Mouse (Mus musculus) inflammation-experienced regulatory T-cells, adult 6 months (primary cell): ENCODE data around the gene Pgbd5. TPM values are rescaled to one million over a fixed set of nuclear protein-coding genes. Genes with fewer than 3 reads are reported as not detected.

Experiments
- ATAC-seq: one replicate; pipeline ENCODE4 v1.8.0; 2017
- polyA plus RNA-seq, 3 experiments: library from polyadenylated mRNA; unstranded; fragments of 100-300 nt; shearing (Covaris generic); gene quantifications; one replicate each; pipeline ENCODE4 v1.2.1; 2017

Gene Pgbd5
- not detected for polyA plus RNA-seq

- no peak for ATAC-seq
Observed at GRCm38 (mm10) chr8:124439558-124439957, at the start of gene Pgbd5. TSS of gene Pgbd5 (minus strand) at chr8:124439658.

- no peak for ATAC-seq
Observed at GRCm38 (mm10) chr8:124483356-124484115, 44.1 kb upstream of the Pgbd5 start.

DNA sequence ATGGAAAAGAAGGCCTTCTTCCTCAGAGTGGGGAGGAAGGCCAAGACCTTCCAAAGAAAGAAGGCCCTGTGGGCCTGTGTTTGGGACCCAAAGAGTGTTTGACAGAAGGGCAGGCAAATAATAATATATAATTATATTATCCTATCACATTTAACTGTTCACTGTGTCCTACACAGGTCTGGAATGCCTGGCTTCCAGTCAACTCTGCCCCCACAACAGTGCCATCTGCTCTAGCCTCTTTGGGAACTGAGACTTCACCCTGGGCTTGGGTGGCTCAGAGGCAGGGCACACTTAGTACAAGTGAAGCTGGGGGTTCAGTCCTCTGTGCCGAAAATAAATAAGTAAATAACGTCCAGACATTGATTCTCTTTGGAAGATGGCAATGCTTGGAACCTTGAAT is 43.3 kb upstream of the Pgbd5 start:
- no peak for ATAC-seq

- ATAC-seq = no peak
Observed at GRCm38 (mm10) chr8:124480321-124480720, 40.9 kb upstream of the Pgbd5 start.

- no peak for ATAC-seq
Observed at GRCm38 (mm10) chr8:124479251-124479650, 39.8 kb upstream of the Pgbd5 start.

- ATAC-seq = no peak
Observed at GRCm38 (mm10) chr8:124476701-124477100, 37.2 kb upstream of the Pgbd5 start.

GRCm38 (mm10) chr8:124475690-124476089 is 36.2 kb upstream of the Pgbd5 start:
- no peak for ATAC-seq

- ATAC-seq = no peak
Observed at GRCm38 (mm10) chr8:124464641-124465040, 25.2 kb upstream of the Pgbd5 start.

DNA sequence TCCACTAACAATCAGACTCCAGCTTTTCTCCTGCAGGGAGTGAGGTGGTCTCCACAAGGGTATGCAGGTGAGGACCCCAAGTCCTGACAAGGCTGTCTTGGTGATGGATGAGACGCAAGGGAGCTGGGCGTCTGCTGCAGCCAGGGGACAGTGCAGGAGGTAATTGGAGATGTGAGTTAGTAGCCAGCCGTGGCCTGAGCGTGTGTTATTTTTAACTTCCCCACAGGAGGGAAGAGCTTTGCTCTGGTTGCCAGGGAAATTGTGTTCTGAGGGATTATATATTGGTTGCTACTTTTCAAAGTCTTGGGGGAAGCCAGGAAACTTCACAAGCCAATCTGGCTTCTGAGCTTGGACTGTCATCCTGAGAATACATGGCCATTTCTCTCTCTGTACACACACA is 23.7 kb upstream of the Pgbd5 start:
- no peak for ATAC-seq

GRCm38 (mm10) chr8:124462192-124462591 is 22.7 kb upstream of the Pgbd5 start:
- ATAC-seq = no peak

GRCm38 (mm10) chr8:124461103-124461502 is 21.6 kb upstream of the Pgbd5 start:
- ATAC-seq = no peak

- ATAC-seq = no peak
Observed at GRCm38 (mm10) chr8:124460660-124461059, 21.2 kb upstream of the Pgbd5 start.

GRCm38 (mm10) chr8:124459627-124460026 is 20.2 kb upstream of the Pgbd5 start:
- no peak for ATAC-seq

DNA sequence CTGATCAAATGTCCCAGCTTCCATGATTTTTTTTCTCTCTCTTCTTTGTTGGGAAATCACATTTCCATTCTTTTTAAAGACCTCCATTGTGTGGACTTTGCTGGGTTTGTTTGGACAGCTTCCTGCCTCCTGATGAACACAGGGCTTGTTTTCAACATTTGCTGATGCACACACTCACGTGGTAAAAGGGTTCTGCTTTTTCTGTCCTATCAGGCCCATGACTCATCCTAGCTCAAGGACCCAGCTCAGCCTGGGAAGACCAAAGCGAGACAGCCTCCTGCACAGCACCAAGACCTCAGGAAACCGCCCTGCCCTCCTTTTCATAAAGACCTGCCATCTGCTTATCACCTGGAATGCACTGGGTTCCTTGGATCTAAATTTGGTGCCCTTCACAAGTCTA is 15.9 kb upstream of the Pgbd5 start:
- no peak for ATAC-seq

- no peak for ATAC-seq
Observed at GRCm38 (mm10) chr8:124450192-124450895, 10.9 kb upstream of the Pgbd5 start.

DNA sequence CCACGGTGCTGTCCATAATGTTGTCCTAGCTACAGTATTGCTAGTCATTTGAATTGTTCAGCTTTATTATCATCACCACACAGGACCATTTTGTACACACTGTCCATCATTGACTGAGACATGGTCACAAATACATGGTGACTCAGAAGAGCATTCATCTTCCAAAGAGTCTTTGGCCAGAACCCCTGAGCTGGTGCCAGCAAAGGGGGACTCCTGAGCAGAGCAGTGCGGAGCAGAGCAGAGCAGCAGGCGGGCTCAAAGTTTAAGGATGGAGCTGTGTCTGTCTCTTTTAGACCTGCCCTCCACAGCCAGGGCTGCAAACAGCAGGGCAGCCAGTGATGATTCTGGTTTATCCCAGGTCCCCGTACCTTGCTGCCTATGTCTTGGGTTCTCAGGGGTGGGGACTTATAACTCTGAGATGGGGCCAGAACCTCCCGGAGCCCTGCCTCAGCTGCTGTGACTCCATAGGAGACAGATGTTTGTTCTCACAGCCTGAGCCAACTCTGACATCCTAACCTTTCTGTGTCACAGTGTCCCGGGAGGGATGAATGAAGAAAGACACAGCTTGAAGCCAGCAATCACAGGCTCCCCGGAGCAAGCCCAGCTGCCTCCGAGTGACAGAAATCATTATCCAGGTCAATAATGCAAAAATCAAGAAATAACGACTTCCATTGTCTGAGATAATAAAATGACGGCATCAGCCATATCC is 9.7 kb upstream of the Pgbd5 start:
- no peak for ATAC-seq

DNA sequence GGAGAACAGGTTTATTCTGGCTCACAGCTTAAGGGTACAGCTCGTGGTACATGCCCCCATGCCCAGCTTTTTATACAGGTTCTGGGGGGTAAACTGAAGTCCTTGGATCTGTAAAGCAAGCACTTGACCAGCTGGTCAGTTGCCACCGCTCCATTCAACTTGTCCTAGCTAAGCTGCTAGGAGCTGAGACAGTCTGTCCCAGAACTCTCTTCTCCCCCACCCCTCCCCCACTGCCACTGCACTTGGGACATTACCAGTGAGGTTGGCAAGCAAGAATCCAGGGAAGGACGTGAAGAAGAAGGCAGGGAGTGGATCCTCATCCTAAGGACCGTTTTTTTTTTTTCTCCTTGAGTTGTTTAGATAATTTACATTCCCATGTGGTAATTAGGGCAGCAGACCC is 2.7 kb downstream of the Pgbd5 start:
- ATAC-seq = no peak

DNA sequence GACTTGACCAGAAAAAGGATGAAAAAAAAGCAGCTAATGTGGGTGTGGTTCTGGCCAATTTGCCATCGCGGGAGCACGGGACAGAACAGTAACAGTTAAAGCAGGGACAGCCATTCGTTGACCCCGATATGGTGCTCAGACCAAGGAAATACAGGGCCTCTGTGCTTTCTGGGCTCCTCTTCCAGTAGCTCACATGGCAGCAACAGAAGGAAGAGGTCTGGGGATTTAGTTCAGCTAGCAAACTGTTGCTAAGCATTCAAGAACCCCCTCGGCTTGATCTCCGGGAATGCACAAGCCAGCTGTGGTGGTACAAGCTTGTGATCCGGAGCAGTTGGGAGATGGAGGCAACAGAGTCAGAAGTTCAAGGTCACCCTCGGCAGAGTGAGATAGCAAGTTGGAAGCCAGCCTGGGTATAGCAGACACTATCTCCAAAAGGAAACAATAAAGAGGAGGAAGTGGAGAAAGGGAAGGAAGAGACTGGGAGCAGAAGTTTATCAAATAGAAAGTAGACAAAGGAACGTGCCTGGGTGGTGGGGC is 3.7 kb downstream of the Pgbd5 start:
- no peak for ATAC-seq

- no peak for ATAC-seq
Observed at GRCm38 (mm10) chr8:124435170-124435569, 4.3 kb downstream of the Pgbd5 start.

DNA sequence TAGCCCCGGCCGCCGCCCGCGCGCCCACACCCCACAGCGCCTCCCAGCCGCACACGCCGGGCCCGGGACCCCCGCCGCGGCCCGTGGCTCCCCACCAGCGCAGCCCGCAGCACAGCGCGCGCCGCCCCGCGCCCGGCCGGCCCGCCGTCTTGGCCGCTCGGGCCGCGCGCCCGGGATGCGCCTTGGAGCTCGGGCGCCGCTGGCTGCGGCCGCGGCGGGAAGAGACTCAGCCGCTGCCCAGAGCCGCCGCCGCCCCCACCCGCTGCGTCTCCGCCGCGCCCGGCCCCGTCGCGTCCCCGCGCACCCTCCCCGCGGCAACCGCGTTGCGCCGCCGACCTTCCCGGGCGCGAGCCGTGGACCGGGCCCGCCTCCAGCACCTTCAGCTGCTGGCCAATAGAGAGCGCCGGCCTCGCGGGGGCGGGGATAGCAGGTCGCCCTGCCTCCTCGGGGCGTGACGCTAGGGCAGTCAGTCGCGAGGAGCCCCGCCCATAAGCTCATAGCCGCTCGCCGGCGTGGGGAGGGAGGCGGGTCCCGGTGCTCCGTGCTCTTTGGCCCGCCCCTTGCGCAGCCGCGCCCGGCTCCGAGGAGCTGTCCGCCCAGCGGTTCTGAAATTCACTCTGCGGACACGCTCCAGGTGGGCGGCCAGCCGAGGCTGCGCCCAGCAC is 5.2 kb downstream of the Pgbd5 start:
- peak; percentile 84 for ATAC-seq

DNA sequence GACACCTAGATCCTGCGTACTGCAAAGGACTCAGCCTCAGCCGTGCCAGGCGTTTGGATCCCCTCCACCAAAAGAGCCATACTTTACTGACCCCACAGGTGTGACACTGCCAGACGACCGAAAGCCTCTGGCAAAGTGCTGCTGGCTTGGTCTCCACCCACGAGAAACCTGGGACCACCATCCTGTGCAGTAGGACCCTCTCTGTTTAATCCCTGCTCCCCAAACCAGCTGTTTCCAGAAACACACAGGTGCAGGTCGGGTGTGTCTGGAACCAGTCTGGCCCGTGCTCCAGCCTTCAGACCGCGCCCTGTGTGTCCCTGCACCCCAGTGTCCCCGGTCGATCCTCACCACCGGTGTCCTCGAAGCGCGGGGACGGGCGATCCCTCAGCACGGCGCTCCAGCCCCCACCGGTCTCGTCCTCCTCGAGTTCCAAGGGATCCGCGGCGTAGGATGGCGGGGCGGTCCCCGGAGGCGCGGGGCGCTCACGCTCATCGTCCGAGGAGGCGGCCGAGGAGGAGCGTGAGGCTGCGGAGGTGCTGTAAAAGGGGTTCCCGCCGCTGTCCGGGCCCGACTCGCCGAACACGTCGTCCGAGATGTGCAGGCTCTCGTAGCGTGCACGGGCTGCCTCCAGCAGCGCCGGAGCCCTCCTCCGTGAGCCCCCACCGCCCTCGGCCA is 5.9 kb downstream of the Pgbd5 start:
- no peak for ATAC-seq

DNA sequence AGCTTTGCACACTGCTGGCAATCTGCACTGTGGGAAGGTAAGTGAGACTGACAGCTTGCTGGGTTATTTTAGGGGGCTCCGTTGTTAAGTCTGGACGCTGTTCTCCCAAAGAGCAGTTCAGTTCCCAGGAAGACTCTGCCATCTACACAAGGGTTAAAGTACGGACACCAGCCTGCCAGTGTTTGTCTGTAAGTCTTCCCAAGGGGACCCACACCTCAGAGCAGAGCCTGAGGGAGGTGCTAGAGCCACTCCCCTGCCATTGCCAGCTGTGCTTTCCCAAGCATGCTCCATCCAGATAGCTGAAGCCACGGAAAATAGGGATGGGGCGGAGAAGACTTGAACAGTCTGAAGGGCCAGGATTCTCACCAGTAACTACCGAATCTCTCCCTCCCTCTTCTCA is 8.6 kb downstream of the Pgbd5 start:
- no peak for ATAC-seq
